8 mouse cellular contexts compared by ENCODE assay signal in genomic region chr11:76255431-76256001, GRCm38 (mm10). TPM values are rescaled to one million over a fixed set of nuclear protein-coding genes. Genes with fewer than 3 reads are reported as not detected.
DNase-seq lines count a peak whose midpoint lies in the region; ATAC-seq and TF ChIP-seq lines count a peak whose summit lies in the region.

No protein-coding gene starts in this region.

- no peak overlapping the region for H3K4me3 ChIP-seq in hindbrain, embryonic 12.5 days
- no peak overlapping the region for H3K4me3 ChIP-seq in hindbrain, embryonic 10.5 days
- no peak overlapping the region for H3K4me3 ChIP-seq in intestine, postnatal 0 days (ENCODE audit: low read depth, low read length)

- no peaks in the 10 kb centered on the region for H3K9me3 ChIP-seq in hindbrain, embryonic 12.5 days (replicated peaks)
- no peaks in the 10 kb centered on the region for H3K9me3 ChIP-seq in hindbrain, embryonic 10.5 days
- no peaks in the 10 kb centered on the region for H3K9me3 ChIP-seq in intestine, postnatal 0 days (ENCODE audit: control insufficient read depth)

- no peaks in the 10 kb centered on the region for H3K27me3 ChIP-seq in hindbrain, embryonic 12.5 days
- H3K27me3 ChIP-seq in hindbrain, embryonic 10.5 days (ENCODE audit: insufficient read depth, poor library complexity, severe bottlenecking) = no peaks in the 10 kb centered on the region
- no peaks in the 10 kb centered on the region for H3K27me3 ChIP-seq in intestine, postnatal 0 days (replicated peaks; ENCODE audit: control insufficient read depth, insufficient read depth, low read length)

- 0 out of 2 replicates have a peak overlapping the region, but pooled peaks have one; percentile 13 for H3K9ac ChIP-seq in hindbrain, embryonic 12.5 days
- H3K9ac ChIP-seq in intestine, postnatal 0 days (ENCODE audit: low read depth, low read length) = no peak overlapping the region

- H3K4me2 ChIP-seq in hindbrain, embryonic 12.5 days (replicated peaks) = no peak overlapping the region
- no peak overlapping the region for H3K4me2 ChIP-seq in intestine, postnatal 0 days (replicated peaks; ENCODE audit: low read depth)

- TF ChIP-seq CTCF in intestine, postnatal 0 days (IDR thresholded peaks at IDR 0.05; ENCODE audit: low read depth) = no peak

- no peak overlapping the region for H3K27ac ChIP-seq in hindbrain, embryonic 12.5 days
- H3K27ac ChIP-seq in hindbrain, embryonic 10.5 days = no peak overlapping the region
- no peak overlapping the region for H3K27ac ChIP-seq in intestine, postnatal 0 days (ENCODE audit: low read depth, low read length)

- H3K36me3 ChIP-seq in hindbrain, embryonic 12.5 days = peaks cover 15% of the 10 kb centered on the region; the same call in 1 of the 2 replicates
- H3K36me3 ChIP-seq in hindbrain, embryonic 10.5 days = peaks cover 35% of the 10 kb centered on the region
- peaks cover 6% of the 10 kb centered on the region; the same call in 1 of the 2 replicates for H3K36me3 ChIP-seq in intestine, postnatal 0 days (ENCODE audit: control insufficient read depth, insufficient read depth)

- 65% methylated on average over 4 of the region's 4 CpGs for WGBS in hindbrain, embryonic 12.5 days
- WGBS in hindbrain, embryonic 10.5 days = 78% methylated on average over 4 of the region's 4 CpGs
- 76% methylated on average over 4 of the region's 4 CpGs for WGBS in intestine, postnatal 0 days

- no peak for ATAC-seq in hindbrain, embryonic 12.5 days (ENCODE audit: low FRiP score)
- ATAC-seq in megakaryocyte progenitor cell, adult 5-6 weeks (replicated peaks; ENCODE audit: poor library complexity) = no peak
- no peak for ATAC-seq in intestine, postnatal 0 days

- no peak for DNase-seq in hindbrain, embryonic 10.5 days (ENCODE audit: low spot score)
- peak; percentile 24 to 27 for DNase-seq in urinary bladder, postnatal 36 days (ENCODE audit: low spot score in 2 of 2)
- no peak for DNase-seq in urinary bladder, postnatal 10 days (ENCODE audit: low spot score)
- peak; percentile 38 to 63 for DNase-seq in layer of hippocampus, adult 18-20 months (ENCODE audit: low spot score in 2 of 2)
- DNase-seq in spleen, adult 12 weeks (ENCODE audit: low spot score) = no peak

- H3K4me1 ChIP-seq in hindbrain, embryonic 12.5 days = peaks cover 29% of the 10 kb centered on the region
- peaks cover 55% of the 10 kb centered on the region for H3K4me1 ChIP-seq in hindbrain, embryonic 10.5 days (replicated peaks)
- no peaks in the 10 kb centered on the region for H3K4me1 ChIP-seq in intestine, postnatal 0 days (replicated peaks; ENCODE audit: control insufficient read depth, insufficient read depth, low read length)

RNA-seq across cellular contexts. Expression of gene Glod4, which starts 12.0 kb away (rescaled TPM):
- 109 and 118 TPM in 2 replicates for polyA plus RNA-seq in hindbrain, embryonic 12.5 days (2016; fragmentation: Nextera tagmentation; extraction: Ambion mirVana)
- polyA plus RNA-seq in hindbrain, embryonic 10.5 days (2016; fragmentation: Nextera tagmentation; extraction: Ambion mirVana) = 126 and 130 TPM in 2 replicates
- total RNA-seq in layer of hippocampus, adult 18-20 months (2021) = 10 to 100 TPM; 54.2 to 54.3 TPM
- 83.9 and 84.1 TPM in 2 replicates for total RNA-seq in megakaryocyte progenitor cell, adult 5-6 weeks (2015)
- 156 and 273 TPM in 2 replicates for total RNA-seq in megakaryocyte progenitor cell, adult 5-6 weeks (2017)
- polyA plus RNA-seq in intestine, postnatal 0 days (2015; fragmentation: Nextera tagmentation; extraction: Ambion mirVana) = 68.9 and 77.2 TPM in 2 replicates

RNA-seq across cellular contexts. Expression of gene Mrm3, which starts 12.0 kb away (rescaled TPM):
- polyA plus RNA-seq in hindbrain, embryonic 12.5 days (2016; fragmentation: Nextera tagmentation; extraction: Ambion mirVana) = 15.4 and 18.0 TPM in 2 replicates
- 21.5 and 24.7 TPM in 2 replicates for polyA plus RNA-seq in hindbrain, embryonic 10.5 days (2016; fragmentation: Nextera tagmentation; extraction: Ambion mirVana)
- total RNA-seq in layer of hippocampus, adult 18-20 months (2021) = 10 to 100 TPM; 17.6 to 17.7 TPM
- total RNA-seq in megakaryocyte progenitor cell, adult 5-6 weeks (2015) = 16.3 and 21.1 TPM in 2 replicates
- total RNA-seq in megakaryocyte progenitor cell, adult 5-6 weeks (2017) = 28.7 and 36.5 TPM in 2 replicates
- 8.4 and 8.9 TPM in 2 replicates for polyA plus RNA-seq in intestine, postnatal 0 days (2015; fragmentation: Nextera tagmentation; extraction: Ambion mirVana)

RNA-seq across cellular contexts. Expression of gene Gemin4, which starts 38.1 kb away (rescaled TPM):
- 27.5 and 28.7 TPM in 2 replicates for polyA plus RNA-seq in hindbrain, embryonic 12.5 days (2016; fragmentation: Nextera tagmentation; extraction: Ambion mirVana)
- polyA plus RNA-seq in hindbrain, embryonic 10.5 days (2016; fragmentation: Nextera tagmentation; extraction: Ambion mirVana) = 45.4 and 49.9 TPM in 2 replicates
- total RNA-seq in layer of hippocampus, adult 18-20 months (2021) = 1 to 10 TPM; 7.5 to 8.7 TPM
- total RNA-seq in megakaryocyte progenitor cell, adult 5-6 weeks (2015) = 12.3 and 23.4 TPM in 2 replicates
- 17.4 and 19.5 TPM in 2 replicates for total RNA-seq in megakaryocyte progenitor cell, adult 5-6 weeks (2017)
- polyA plus RNA-seq in intestine, postnatal 0 days (2015; fragmentation: Nextera tagmentation; extraction: Ambion mirVana) = 5.7 and 7.5 TPM in 2 replicates

RNA-seq across cellular contexts. Expression of gene Dbil5, which starts 38.1 kb away (rescaled TPM):
- polyA plus RNA-seq in hindbrain, embryonic 12.5 days (2016; fragmentation: Nextera tagmentation; extraction: Ambion mirVana) = 0.54 TPM in 1 of 2 replicates, not detected in the other
- 0.48 and 0.51 TPM in 2 replicates for polyA plus RNA-seq in hindbrain, embryonic 10.5 days (2016; fragmentation: Nextera tagmentation; extraction: Ambion mirVana)
- total RNA-seq in layer of hippocampus, adult 18-20 months (2021) = 1 to 10 TPM in 1 of 2 experiments, not detected in 1; 1.0 TPM
- not detected in 2 replicates for total RNA-seq in megakaryocyte progenitor cell, adult 5-6 weeks (2015)
- 0.78 TPM in 1 of 2 replicates, not detected in the other for total RNA-seq in megakaryocyte progenitor cell, adult 5-6 weeks (2017)
- polyA plus RNA-seq in intestine, postnatal 0 days (2015; fragmentation: Nextera tagmentation; extraction: Ambion mirVana) = 0.65 and 0.86 TPM in 2 replicates

Comparison
In these comparisons a context has a peak if more than half of its experiments do, and no peak if none do; other contexts are left out.
1. DNase-seq: peak in urinary bladder, postnatal 36 days (2 of 2) and layer of hippocampus, adult 18-20 months (2 of 2); none in hindbrain, embryonic 10.5 days (single experiment), urinary bladder, postnatal 10 days (single experiment) and spleen, adult 12 weeks (single experiment).